Mouse (Mus musculus): ENCODE measurements around the gene Psmb3. TPM values are rescaled to one million over a fixed set of nuclear protein-coding genes. Genes with fewer than 3 reads are reported as not detected.

The Psmb3 gene
- polyA plus RNA-seq, 1 experiment from 2014 or later = 546 TPM

DNA sequence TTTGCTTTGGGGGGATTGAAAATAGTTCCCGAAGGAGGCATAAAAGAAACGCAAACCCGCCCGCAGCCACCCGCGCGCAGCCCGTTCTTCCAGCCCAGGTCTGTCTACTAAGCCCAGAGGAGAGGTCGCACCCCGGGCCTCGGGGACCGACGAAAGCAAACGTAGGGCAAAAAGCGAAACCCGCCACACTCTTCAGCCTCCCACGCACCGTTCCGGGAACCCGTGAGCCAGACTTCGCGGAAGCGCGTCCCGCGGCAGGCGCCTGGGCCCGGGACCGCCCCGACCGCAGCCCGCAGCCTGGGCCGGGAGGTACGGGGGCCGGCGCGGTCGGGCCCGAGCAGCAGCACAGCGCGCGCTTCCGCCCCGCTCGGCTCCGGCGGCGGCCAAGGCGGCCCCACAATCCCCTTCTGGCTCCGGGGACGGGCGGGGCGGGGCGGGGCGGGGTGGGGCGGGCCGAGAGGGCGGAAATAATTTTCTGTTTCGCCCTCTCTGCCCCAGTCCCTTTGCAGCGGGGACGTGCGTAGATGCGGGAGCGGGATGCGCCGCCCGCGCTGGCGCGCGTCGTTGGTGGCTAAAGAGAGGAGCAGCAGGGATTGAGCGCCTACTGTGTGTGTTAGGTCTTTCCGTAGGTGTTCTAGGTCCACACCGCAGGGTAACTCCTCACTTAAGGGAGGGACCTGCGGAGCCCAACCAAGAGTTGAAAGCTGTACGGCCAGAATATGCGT is 43.0 kb upstream of the Psmb3 start:
- Histone ChIP-seq H3K4me3 (ENCODE audit: low read depth, low read length) (peak overlapping the region; percentile 53), H3K9me3 (ENCODE audit: control insufficient read depth, low read length) (no peaks in the 10 kb centered on the region), H3K27ac (replicated peaks; ENCODE audit: low read depth, low read length) (0 out of 2 replicates have a peak overlapping the region, but pooled peaks have one; percentile 22), H3K27me3 (ENCODE audit: control insufficient read depth, insufficient read depth, low read length) (peaks cover 9% of the 10 kb centered on the region; the same call in 1 of the 2 replicates), H3K36me3 (ENCODE audit: control insufficient read depth, insufficient read depth, low read length) (no peaks in the 10 kb centered on the region), H3K9ac (ENCODE audit: low read length) (peak overlapping the region; percentile 80), H3K4me2 (ENCODE audit: low read depth, severe bottlenecking) (peak overlapping the region; percentile 50), H3K4me1 (ENCODE audit: control insufficient read depth, insufficient read depth, low read length) (peaks cover 24% of the 10 kb centered on the region)
- ATAC-seq (ENCODE audit: insufficient number of reproducible peaks, low FRiP score, low TSS enrichment, low read depth) = peak; percentile 78
- DNase-seq (ENCODE audit: low spot score) = peak; percentile 83
- WGBS = under 1% methylated on average over 69 of the region's 78 CpGs

GRCm38 (mm10) chr11:97660734-97661647 is 42.2 kb upstream of the Psmb3 start:
- 1% methylated on average over 27 of the region's 27 CpGs for WGBS
- peaks cover 4% of the 10 kb centered on the region; the same call in 1 of the 2 replicates for H3K36me3 ChIP-seq (ENCODE audit: control insufficient read depth, insufficient read depth, low read length)
- H3K9me3 ChIP-seq (ENCODE audit: control insufficient read depth, low read length) = no peaks in the 10 kb centered on the region
- peaks cover 23% of the 10 kb centered on the region for H3K4me1 ChIP-seq (ENCODE audit: control insufficient read depth, insufficient read depth, low read length)
- DNase-seq (ENCODE audit: low spot score) = no peak
- no peak for ATAC-seq (ENCODE audit: insufficient number of reproducible peaks, low FRiP score, low TSS enrichment, low read depth)
- peak overlapping the region; percentile 89 for H3K4me3 ChIP-seq (ENCODE audit: low read depth, low read length)
- H3K4me2 ChIP-seq (ENCODE audit: low read depth, severe bottlenecking) = peak overlapping the region; percentile 69
- H3K27me3 ChIP-seq (ENCODE audit: control insufficient read depth, insufficient read depth, low read length) = peaks cover 9% of the 10 kb centered on the region; the same call in 1 of the 2 replicates
- no peak overlapping the region for H3K27ac ChIP-seq (replicated peaks; ENCODE audit: low read depth, low read length)
- H3K9ac ChIP-seq (ENCODE audit: low read length) = peak overlapping the region; percentile 80; the same call in 1 of the 2 replicates

- peak overlapping the region; percentile 89 for H3K4me3 ChIP-seq (ENCODE audit: low read depth, low read length)
- under 1% methylated on average over 19 of the region's 20 CpGs for WGBS
- DNase-seq (ENCODE audit: low spot score) (peak; percentile 72), ATAC-seq (ENCODE audit: insufficient number of reproducible peaks, low FRiP score, low TSS enrichment, low read depth) (no peak)
- peaks cover 6% of the 10 kb centered on the region; the same call in 1 of the 2 replicates for H3K36me3 ChIP-seq (ENCODE audit: control insufficient read depth, insufficient read depth, low read length)
- H3K9me3 ChIP-seq (ENCODE audit: control insufficient read depth, low read length) = no peaks in the 10 kb centered on the region
- H3K27me3 ChIP-seq (ENCODE audit: control insufficient read depth, insufficient read depth, low read length) = peaks cover 9% of the 10 kb centered on the region; the same call in 1 of the 2 replicates
- H3K4me1 ChIP-seq (ENCODE audit: control insufficient read depth, insufficient read depth, low read length) = peaks cover 22% of the 10 kb centered on the region
- H3K9ac ChIP-seq (ENCODE audit: low read length) = 0 out of 2 replicates have a peak overlapping the region, but pooled peaks have one; percentile 5
- H3K27ac ChIP-seq (replicated peaks; ENCODE audit: low read depth, low read length) = no peak overlapping the region
- H3K4me2 ChIP-seq (ENCODE audit: low read depth, severe bottlenecking) = peak overlapping the region; percentile 69
Measured at GRCm38 (mm10) chr11:97661648-97662133, 41.5 kb upstream of the Psmb3 start.

- Histone ChIP-seq H3K9me3 (ENCODE audit: control insufficient read depth, low read length) (no peaks in the 10 kb centered on the region), H3K9ac (ENCODE audit: low read length) (peak overlapping the region; percentile 83), H3K4me3 (ENCODE audit: low read depth, low read length) (peak overlapping the region; percentile 89), H3K4me2 (ENCODE audit: low read depth, severe bottlenecking) (peak overlapping the region; percentile 69), H3K4me1 (ENCODE audit: control insufficient read depth, insufficient read depth, low read length) (peaks cover 22% of the 10 kb centered on the region), H3K27me3 (ENCODE audit: control insufficient read depth, insufficient read depth, low read length) (peaks cover 9% of the 10 kb centered on the region; the same call in 1 of the 2 replicates), H3K27ac (replicated peaks; ENCODE audit: low read depth, low read length) (no peak overlapping the region), H3K36me3 (ENCODE audit: control insufficient read depth, insufficient read depth, low read length) (peaks cover 6% of the 10 kb centered on the region; the same call in 1 of the 2 replicates)
- peak; percentile 62 for DNase-seq (ENCODE audit: low spot score)
- WGBS = 1% methylated on average over 21 of the region's 21 CpGs
- no peak for ATAC-seq (ENCODE audit: insufficient number of reproducible peaks, low FRiP score, low TSS enrichment, low read depth)
Measured at GRCm38 (mm10) chr11:97662207-97662892, 40.8 kb upstream of the Psmb3 start.

DNA sequence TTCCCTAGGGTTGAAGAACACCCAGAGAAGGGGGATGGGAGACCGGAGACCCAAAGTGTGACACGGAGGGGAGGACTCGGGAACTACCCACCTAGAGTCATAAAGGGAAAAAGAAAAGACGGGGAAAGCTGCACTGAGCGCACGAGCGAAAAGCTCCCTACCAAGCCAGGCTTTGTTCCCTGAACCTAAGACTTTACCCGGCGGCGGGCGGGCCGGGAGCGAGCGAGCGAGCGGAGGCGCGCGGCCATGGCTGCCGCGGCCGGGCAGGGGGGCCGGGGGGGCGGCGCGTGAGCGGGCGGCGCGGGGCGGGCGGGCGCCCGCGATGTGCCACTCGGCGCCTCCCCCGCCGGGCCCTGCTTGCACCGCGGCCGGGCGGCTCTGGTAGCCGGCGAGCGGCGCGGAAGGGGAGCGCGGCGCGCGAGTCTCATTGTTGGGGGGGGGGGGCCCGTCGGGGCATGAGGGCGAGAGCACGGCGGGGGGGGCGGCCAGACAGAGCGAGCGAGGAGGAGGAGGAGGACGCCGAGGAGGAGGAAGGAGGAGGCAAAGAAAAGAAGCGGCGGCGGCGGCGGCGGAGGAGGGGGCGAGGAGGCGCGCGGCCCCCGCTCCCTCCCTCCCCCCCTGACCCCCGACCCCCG is 40.2 kb upstream of the Psmb3 start, which contains the start of gene Mllt6:
Gene Mllt6 (plus strand): TSS at position 522 of the 635 bp plus-strand sequence.
- WGBS = under 1% methylated on average over 50 of the region's 76 CpGs

GRCm38 (mm10) chr11:97663528-97664338 is 39.5 kb upstream of the Psmb3 start:
- ATAC-seq (ENCODE audit: insufficient number of reproducible peaks, low FRiP score, low TSS enrichment, low read depth) (no peak), DNase-seq (ENCODE audit: low spot score) (peak; percentile 77)
- H3K4me1 ChIP-seq (ENCODE audit: control insufficient read depth, insufficient read depth, low read length) = peaks cover 22% of the 10 kb centered on the region
- peaks cover 8% of the 10 kb centered on the region; the same call in 1 of the 2 replicates for H3K36me3 ChIP-seq (ENCODE audit: control insufficient read depth, insufficient read depth, low read length)
- no peaks in the 10 kb centered on the region for H3K9me3 ChIP-seq (ENCODE audit: control insufficient read depth, low read length)
- peak overlapping the region; percentile 83 for H3K9ac ChIP-seq (ENCODE audit: low read length)
- H3K27ac ChIP-seq (replicated peaks; ENCODE audit: low read depth, low read length) = peak overlapping the region; percentile 87
- peaks cover 9% of the 10 kb centered on the region; the same call in 1 of the 2 replicates for H3K27me3 ChIP-seq (ENCODE audit: control insufficient read depth, insufficient read depth, low read length)
- peak overlapping the region; percentile 89 for H3K4me3 ChIP-seq (ENCODE audit: low read depth, low read length)
- H3K4me2 ChIP-seq (ENCODE audit: low read depth, severe bottlenecking) = peak overlapping the region; percentile 69
- under 1% methylated on average over 34 of the region's 57 CpGs for WGBS

More for the DNA sequence above, 40.2 kb upstream of the Psmb3 start, which contains the start of gene Mllt6:
- Histone ChIP-seq H3K36me3 (ENCODE audit: control insufficient read depth, insufficient read depth, low read length) (peaks cover 6% of the 10 kb centered on the region; the same call in 1 of the 2 replicates), H3K9me3 (ENCODE audit: control insufficient read depth, low read length) (no peaks in the 10 kb centered on the region), H3K4me3 (ENCODE audit: low read depth, low read length) (peak within 1 kb of the TSS; percentile 89), H3K27me3 (ENCODE audit: control insufficient read depth, insufficient read depth, low read length) (peaks cover 9% of the 10 kb centered on the region; the same call in 1 of the 2 replicates), H3K4me2 (ENCODE audit: low read depth, severe bottlenecking) (peak within 1 kb of the TSS; percentile 69), H3K4me1 (ENCODE audit: control insufficient read depth, insufficient read depth, low read length) (peaks cover 22% of the 10 kb centered on the region), H3K27ac (replicated peaks; ENCODE audit: low read depth, low read length) (peak within 1 kb of the TSS; percentile 87), H3K9ac (ENCODE audit: low read length) (peak within 1 kb of the TSS; percentile 83)
- no peak for ATAC-seq (ENCODE audit: insufficient number of reproducible peaks, low FRiP score, low TSS enrichment, low read depth)
- peak; percentile 84 for DNase-seq (ENCODE audit: low spot score)

DNA sequence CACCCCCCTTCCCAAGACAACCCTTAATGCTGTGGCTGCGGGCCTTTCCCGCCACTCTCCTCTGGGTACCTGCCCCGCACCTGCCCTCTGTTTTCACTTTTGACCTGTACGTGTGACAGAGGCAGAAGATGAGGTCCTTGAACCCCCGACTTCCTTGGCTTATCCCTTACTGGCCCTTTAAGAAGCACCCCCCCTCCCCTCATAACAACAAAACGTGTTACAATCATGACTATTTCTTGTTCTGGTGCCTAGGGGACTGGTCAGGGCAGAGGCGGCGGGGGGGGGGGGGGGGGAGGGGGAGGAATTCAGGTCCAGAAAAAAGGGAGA is 38.9 kb upstream of the Psmb3 start:
- no peak for ATAC-seq (ENCODE audit: insufficient number of reproducible peaks, low FRiP score, low TSS enrichment, low read depth)
- peaks cover 22% of the 10 kb centered on the region for H3K4me1 ChIP-seq (ENCODE audit: control insufficient read depth, insufficient read depth, low read length)
- 0% methylated on average over 6 of the region's 8 CpGs for WGBS

More for the DNA sequence above, 38.9 kb upstream of the Psmb3 start:
- Histone ChIP-seq H3K36me3 (ENCODE audit: control insufficient read depth, insufficient read depth, low read length) (peaks cover 9% of the 10 kb centered on the region; the same call in 1 of the 2 replicates), H3K27me3 (ENCODE audit: control insufficient read depth, insufficient read depth, low read length) (peaks cover 9% of the 10 kb centered on the region; the same call in 1 of the 2 replicates), H3K4me3 (ENCODE audit: low read depth, low read length) (peak overlapping the region; percentile 89), H3K9ac (ENCODE audit: low read length) (no peak overlapping the region; the same call in 1 of the 2 replicates), H3K9me3 (ENCODE audit: control insufficient read depth, low read length) (no peaks in the 10 kb centered on the region), H3K27ac (replicated peaks; ENCODE audit: low read depth, low read length) (no peak overlapping the region), H3K4me2 (ENCODE audit: low read depth, severe bottlenecking) (peak overlapping the region; percentile 69)
- no peak for DNase-seq (ENCODE audit: low spot score)

Data from limb, embryonic 11.5 days (tissue).